Mouse (Mus musculus): ENCODE data around the gene Elane.

- no peak for TF ChIP-seq CTCF (IDR thresholded peaks at IDR 0.05; ENCODE audit: control insufficient read depth, insufficient read depth, low read length)
- TF ChIP-seq POLR2A (IDR thresholded peaks at IDR 0.05; ENCODE audit: borderline replicate concordance, control insufficient read depth, low read depth, low read length), result no peak
These were observed 31.6 kb downstream of the Elane start for GRCm38 (mm10) chr10:79917532-79918100.
